In genomic region chr2:44341091-44341571, GRCm38 (mm10) we compare ENCODE assay signal across 10 mouse cellular contexts.
DNase-seq lines count a peak whose midpoint lies in the region; ATAC-seq lines count a peak whose summit lies in the region.
"Had no signal": no experiment of that assay in that cellular context is flagged by ENCODE, and none has a peak within 500 bp of the region (broad histone marks: within the 10 kb centered on the region; RNA-seq: fewer than 3 reads in every experiment).

No protein-coding gene starts in this region.

- peak; percentile 3 for DNase-seq in adrenal gland, adult 2 months
- no peak for DNase-seq in adrenal gland, postnatal 14 days
- no peak for DNase-seq in limb, embryonic 10.5 days (ENCODE audit: low spot score)
- DNase-seq in layer of hippocampus, adult 9-11 months, result peak; percentile 71
- DNase-seq in right cerebral cortex, postnatal 25 days, result peak; percentile 33
- DNase-seq in heart, embryonic 10.5 days (ENCODE audit: low spot score), result no peak
- DNase-seq: lung, postnatal 14 days had no signal

- no peak overlapping the region for H3K9ac ChIP-seq in limb, embryonic 12.5 days (replicated peaks)
- H3K9ac ChIP-seq: hindbrain, embryonic 13.5 days had no signal

- H3K4me3 ChIP-seq in limb, embryonic 12.5 days (replicated peaks), result no peak overlapping the region
- H3K4me3 ChIP-seq in limb, embryonic 10.5 days, result no peak overlapping the region
- H3K4me3 ChIP-seq in heart, embryonic 10.5 days, result no peak overlapping the region
- H3K4me3 ChIP-seq: hindbrain, embryonic 13.5 days had no signal

- no peaks in the 10 kb centered on the region for H3K36me3 ChIP-seq in limb, embryonic 12.5 days
- H3K36me3 ChIP-seq in limb, embryonic 10.5 days, result no peaks in the 10 kb centered on the region
- H3K36me3 ChIP-seq in heart, embryonic 10.5 days, result no peaks in the 10 kb centered on the region
- H3K36me3 ChIP-seq: hindbrain, embryonic 13.5 days had no signal

- WGBS in limb, embryonic 12.5 days, result 15% methylated on average over 10 of the region's 10 CpGs
- WGBS in limb, embryonic 10.5 days, result 31% methylated on average over 10 of the region's 10 CpGs
- 84% methylated on average over 10 of the region's 10 CpGs for WGBS in heart, embryonic 10.5 days

- H3K4me2 ChIP-seq in limb, embryonic 12.5 days, result peak overlapping the region; percentile 23
- H3K4me2 ChIP-seq: hindbrain, embryonic 13.5 days had no signal

- no peaks in the 10 kb centered on the region; the same call in 1 of the 2 replicates for H3K27me3 ChIP-seq in limb, embryonic 12.5 days
- H3K27me3 ChIP-seq in limb, embryonic 10.5 days (ENCODE audit: low read depth, poor library complexity, severe bottlenecking), result 0 out of 2 replicates have a peak, but pooled peaks cover 4% of the 10 kb centered on the region
- no peaks in the 10 kb centered on the region for H3K27me3 ChIP-seq in heart, embryonic 10.5 days (ENCODE audit: insufficient read depth, poor library complexity, severe bottlenecking)
- H3K27me3 ChIP-seq: hindbrain, embryonic 13.5 days had no signal

- ATAC-seq in limb, embryonic 12.5 days (ENCODE audit: insufficient number of reproducible peaks, insufficient read depth, low FRiP score, low TSS enrichment, low read depth), result no peak
- no peak for ATAC-seq in cerebellum, adult (ENCODE audit: insufficient number of reproducible peaks, low FRiP score, low TSS enrichment)

- peaks cover 24% of the 10 kb centered on the region for H3K4me1 ChIP-seq in limb, embryonic 12.5 days (replicated peaks)
- H3K4me1 ChIP-seq in limb, embryonic 10.5 days, result peaks cover 29% of the 10 kb centered on the region
- no peaks in the 10 kb centered on the region for H3K4me1 ChIP-seq in heart, embryonic 10.5 days
- H3K4me1 ChIP-seq: hindbrain, embryonic 13.5 days had no signal

- H3K27ac ChIP-seq in limb, embryonic 12.5 days, result no peak overlapping the region
- no peak overlapping the region; the same call in 1 of the 2 replicates for H3K27ac ChIP-seq in limb, embryonic 10.5 days
- no peak overlapping the region for H3K27ac ChIP-seq in heart, embryonic 10.5 days
- H3K27ac ChIP-seq: hindbrain, embryonic 13.5 days had no signal

- H3K9me3 ChIP-seq in limb, embryonic 12.5 days, result no peaks in the 10 kb centered on the region
- H3K9me3 ChIP-seq in limb, embryonic 10.5 days (replicated peaks), result no peaks in the 10 kb centered on the region
- H3K9me3 ChIP-seq in heart, embryonic 10.5 days, result no peaks in the 10 kb centered on the region
- H3K9me3 ChIP-seq: hindbrain, embryonic 13.5 days had no signal

Comparison
In these comparisons a context has a peak if more than half of its experiments do, and no peak if none do; other contexts are left out.
1. DNase-seq: peak in adrenal gland, adult 2 months (single experiment), layer of hippocampus, adult 9-11 months (single experiment) and right cerebral cortex, postnatal 25 days (single experiment); none in adrenal gland, postnatal 14 days (single experiment), limb, embryonic 10.5 days (single experiment) and heart, embryonic 10.5 days (single experiment).